Mouse (Mus musculus): ENCODE measurements at regions not wholly inside any gene's neighbourhood (a gene's known extent, or its start where the extent isn't known, plus 50 kb on each side); places are given as distances from the start of the nearest gene placed in this dataset.

DNA sequence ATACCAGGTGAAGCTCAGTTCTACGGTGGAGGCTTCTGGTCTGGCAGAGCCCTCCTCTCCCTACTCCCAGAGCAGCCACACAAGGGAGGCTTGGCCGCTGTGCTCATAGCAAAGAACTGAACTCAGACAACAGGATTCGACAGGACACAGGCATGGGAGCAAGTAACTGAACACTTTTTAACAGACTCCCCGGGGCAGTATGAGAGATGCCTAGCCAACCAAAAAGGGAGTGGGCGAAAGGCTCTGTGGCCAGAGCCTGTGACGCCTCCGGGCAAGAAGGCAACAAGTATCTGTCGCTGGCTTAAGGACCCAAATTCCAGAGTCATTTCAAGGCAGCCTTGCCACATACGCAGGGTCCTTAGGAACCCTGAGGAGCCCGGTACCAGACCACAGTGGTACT, 188.8 kb upstream of the Klf14 start:
- no peak for ATAC-seq (replicated peaks; ENCODE audit: extremely low read depth, insufficient read depth, low FRiP score)
- Histone ChIP-seq H3K4me1 (ENCODE audit: control insufficient read depth, insufficient read depth, low read length) (no peaks in the 10 kb centered on the region), H3K27ac (ENCODE audit: low read length) (no peak overlapping the region), H3K9ac (ENCODE audit: low read length) (no peak overlapping the region), H3K36me3 (ENCODE audit: control insufficient read depth, insufficient read depth) (no peaks in the 10 kb centered on the region), H3K4me2 (ENCODE audit: low read depth, low read length) (no peak overlapping the region), H3K4me3 (ENCODE audit: low read length) (no peak overlapping the region), H3K27me3 (ENCODE audit: control insufficient read depth, insufficient read depth, low read length) (no peaks in the 10 kb centered on the region), H3K9me3 (replicated peaks; ENCODE audit: control insufficient read depth, low read length) (no peaks in the 10 kb centered on the region)
- WGBS, result 74% methylated on average over 10 of the region's 10 CpGs

DNA sequence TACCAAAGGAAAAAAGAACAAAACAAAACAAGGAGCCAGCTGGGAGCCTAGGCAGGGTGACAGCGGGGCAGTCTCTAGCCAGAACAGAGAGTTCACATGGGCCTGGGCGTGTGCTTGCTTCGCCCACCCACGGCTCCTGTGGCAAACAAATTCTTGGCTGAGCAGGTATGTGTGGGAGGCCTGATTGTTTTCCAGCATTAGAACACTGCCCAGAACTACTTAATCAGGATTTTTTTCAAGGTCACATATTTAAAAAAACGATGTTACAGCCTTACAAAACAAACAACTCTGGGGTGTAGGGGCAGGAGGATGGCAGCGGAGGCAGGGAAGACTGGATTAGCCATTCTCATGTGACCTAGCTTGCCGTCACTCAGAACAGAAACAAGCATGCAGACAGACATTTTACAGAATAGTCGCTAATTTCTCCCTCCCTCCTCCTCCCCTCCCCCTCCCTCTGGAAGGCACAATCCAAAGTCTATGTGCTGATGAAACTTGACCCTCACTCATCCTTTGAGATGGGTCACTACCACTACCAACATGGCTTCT, 189.5 kb upstream of the Klf14 start:
- H3K4me1 ChIP-seq (ENCODE audit: control insufficient read depth, insufficient read depth, low read length), result no peaks in the 10 kb centered on the region
- H3K9ac ChIP-seq (ENCODE audit: low read length), result no peak overlapping the region
- no peak for ATAC-seq (replicated peaks; ENCODE audit: extremely low read depth, insufficient read depth, low FRiP score)
- WGBS, result 63% methylated on average over 8 of the region's 8 CpGs
- H3K27ac ChIP-seq (ENCODE audit: low read length), result no peak overlapping the region
- H3K9me3 ChIP-seq (replicated peaks; ENCODE audit: control insufficient read depth, low read length), result no peaks in the 10 kb centered on the region
- H3K4me2 ChIP-seq (ENCODE audit: low read depth, low read length), result no peak overlapping the region
- no peaks in the 10 kb centered on the region for H3K27me3 ChIP-seq (ENCODE audit: control insufficient read depth, insufficient read depth, low read length)
- H3K4me3 ChIP-seq (ENCODE audit: low read length), result no peak overlapping the region
- no peaks in the 10 kb centered on the region for H3K36me3 ChIP-seq (ENCODE audit: control insufficient read depth, insufficient read depth)

DNA sequence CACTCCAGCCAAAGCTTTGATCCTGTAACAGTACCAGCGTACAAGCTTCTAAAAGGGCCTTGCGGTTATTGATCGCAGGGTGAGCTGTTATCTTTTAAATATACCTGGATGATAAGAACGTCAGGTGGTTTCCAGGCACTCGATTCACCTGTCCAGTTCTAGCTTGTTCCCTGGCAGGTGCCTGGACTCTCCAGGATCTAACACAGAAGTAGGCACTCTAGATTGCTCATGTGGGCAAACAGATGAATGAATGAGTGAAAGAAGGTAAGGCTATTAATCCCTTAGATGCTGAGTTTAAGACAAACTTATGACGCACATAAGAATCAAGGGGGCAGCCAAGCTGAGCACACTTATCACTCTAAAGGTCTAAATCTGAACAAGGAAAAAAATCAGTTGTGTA, 190.3 kb upstream of the Klf14 start:
- no peak for ATAC-seq (replicated peaks; ENCODE audit: extremely low read depth, insufficient read depth, low FRiP score)
- no peaks in the 10 kb centered on the region for H3K36me3 ChIP-seq (ENCODE audit: control insufficient read depth, insufficient read depth)
- no peak overlapping the region for H3K9ac ChIP-seq (ENCODE audit: low read length)
- no peak overlapping the region for H3K27ac ChIP-seq (ENCODE audit: low read length)
- no peaks in the 10 kb centered on the region for H3K27me3 ChIP-seq (ENCODE audit: control insufficient read depth, insufficient read depth, low read length)
- no peak overlapping the region for H3K4me2 ChIP-seq (ENCODE audit: low read depth, low read length)
- H3K9me3 ChIP-seq (replicated peaks; ENCODE audit: control insufficient read depth, low read length), result no peaks in the 10 kb centered on the region
- no peak overlapping the region for H3K4me3 ChIP-seq (ENCODE audit: low read length)
- no peaks in the 10 kb centered on the region for H3K4me1 ChIP-seq (ENCODE audit: control insufficient read depth, insufficient read depth, low read length)
- 87% methylated on average over 6 of the region's 6 CpGs for WGBS

DNA sequence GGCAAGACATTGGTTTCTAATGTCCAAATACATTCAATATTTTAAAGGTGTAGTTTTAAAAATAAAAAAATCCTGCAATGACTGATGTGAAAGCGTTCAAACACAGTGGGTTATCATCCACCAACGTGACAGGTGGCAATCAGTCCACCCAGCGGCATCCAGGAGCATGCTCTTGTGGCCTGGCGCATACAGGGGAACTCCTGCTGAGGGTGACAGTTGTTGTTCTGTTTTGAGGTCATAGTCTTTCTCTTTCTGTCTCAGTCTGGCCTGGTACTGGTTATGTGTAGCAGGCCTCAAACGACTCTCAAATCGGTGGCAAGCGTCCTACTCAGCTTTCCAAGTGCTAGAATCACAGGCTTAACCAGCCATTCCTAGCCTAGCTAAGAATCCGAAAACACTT, 191.5 kb upstream of the Klf14 start:
- no peak overlapping the region for H3K4me2 ChIP-seq (ENCODE audit: low read depth, low read length)

DNA sequence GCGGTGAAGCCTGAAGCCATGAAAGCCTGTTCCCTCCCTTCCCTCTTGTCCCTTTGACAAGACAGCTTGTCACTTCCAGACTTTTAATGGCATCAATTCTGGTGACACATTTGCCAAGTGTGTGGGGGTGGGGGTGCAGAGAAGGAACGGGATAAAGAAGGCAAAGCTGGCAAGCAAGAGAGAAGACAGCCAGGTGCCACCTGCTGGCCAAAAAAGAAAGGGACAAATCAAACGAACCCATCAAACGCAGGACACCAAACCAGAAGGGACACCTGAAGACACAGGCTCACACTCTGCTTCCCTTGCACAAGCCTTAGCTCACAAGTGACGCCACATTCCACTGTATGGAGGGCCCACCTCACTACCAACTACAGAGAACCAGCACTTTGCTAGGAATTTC, 197.0 kb upstream of the Klf14 start:
- Histone ChIP-seq H3K27ac (ENCODE audit: low read length) (no peak overlapping the region), H3K4me1 (ENCODE audit: control insufficient read depth, insufficient read depth, low read length) (peaks cover 15% of the 10 kb centered on the region), H3K27me3 (ENCODE audit: control insufficient read depth, insufficient read depth, low read length) (no peaks in the 10 kb centered on the region), H3K4me3 (ENCODE audit: low read length) (no peak overlapping the region), H3K36me3 (ENCODE audit: control insufficient read depth, insufficient read depth) (no peaks in the 10 kb centered on the region), H3K4me2 (ENCODE audit: low read depth, low read length) (no peak overlapping the region), H3K9me3 (replicated peaks; ENCODE audit: control insufficient read depth, low read length) (no peaks in the 10 kb centered on the region), H3K9ac (ENCODE audit: low read length) (no peak overlapping the region)
- no peak for ATAC-seq (replicated peaks; ENCODE audit: extremely low read depth, insufficient read depth, low FRiP score)
- WGBS, result 23% methylated on average over 5 of the region's 5 CpGs

More for the DNA sequence above, 191.5 kb upstream of the Klf14 start:
- Histone ChIP-seq H3K9ac (ENCODE audit: low read length) (no peak overlapping the region), H3K27ac (ENCODE audit: low read length) (no peak overlapping the region), H3K4me3 (ENCODE audit: low read length) (no peak overlapping the region), H3K36me3 (ENCODE audit: control insufficient read depth, insufficient read depth) (no peaks in the 10 kb centered on the region), H3K9me3 (replicated peaks; ENCODE audit: control insufficient read depth, low read length) (no peaks in the 10 kb centered on the region), H3K4me1 (ENCODE audit: control insufficient read depth, insufficient read depth, low read length) (no peaks in the 10 kb centered on the region), H3K27me3 (ENCODE audit: control insufficient read depth, insufficient read depth, low read length) (no peaks in the 10 kb centered on the region)
- WGBS, result 92% methylated on average over 8 of the region's 8 CpGs
- ATAC-seq (replicated peaks; ENCODE audit: extremely low read depth, insufficient read depth, low FRiP score), result no peak

DNA sequence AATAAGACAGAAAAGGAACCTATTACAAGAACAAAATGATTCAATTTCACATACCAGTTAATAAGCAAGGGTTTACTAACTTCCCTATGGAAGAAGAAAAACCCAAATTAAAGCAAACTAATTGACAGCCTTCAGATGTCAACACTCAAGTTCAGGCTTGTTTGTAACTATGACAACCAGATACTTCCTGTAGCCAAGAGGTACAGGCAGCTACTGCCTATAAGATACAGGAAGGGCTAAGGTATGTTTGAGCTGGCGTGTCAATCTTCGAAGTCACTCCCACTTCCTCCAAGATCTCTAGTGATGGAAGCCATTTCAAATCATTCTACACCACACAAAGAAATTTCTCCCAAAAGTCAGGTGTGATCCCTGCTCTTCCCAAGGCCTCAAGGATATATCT, 198.1 kb upstream of the Klf14 start:
- Histone ChIP-seq H3K9me3 (replicated peaks; ENCODE audit: control insufficient read depth, low read length) (no peaks in the 10 kb centered on the region), H3K36me3 (ENCODE audit: control insufficient read depth, insufficient read depth) (no peaks in the 10 kb centered on the region), H3K27ac (ENCODE audit: low read length) (no peak overlapping the region), H3K4me2 (ENCODE audit: low read depth, low read length) (no peak overlapping the region), H3K4me3 (ENCODE audit: low read length) (no peak overlapping the region), H3K9ac (ENCODE audit: low read length) (no peak overlapping the region), H3K27me3 (ENCODE audit: control insufficient read depth, insufficient read depth, low read length) (no peaks in the 10 kb centered on the region), H3K4me1 (ENCODE audit: control insufficient read depth, insufficient read depth, low read length) (peaks cover 15% of the 10 kb centered on the region)
- WGBS, result 74% methylated on average over 2 of the region's 2 CpGs
- no peak for ATAC-seq (replicated peaks; ENCODE audit: extremely low read depth, insufficient read depth, low FRiP score)

DNA sequence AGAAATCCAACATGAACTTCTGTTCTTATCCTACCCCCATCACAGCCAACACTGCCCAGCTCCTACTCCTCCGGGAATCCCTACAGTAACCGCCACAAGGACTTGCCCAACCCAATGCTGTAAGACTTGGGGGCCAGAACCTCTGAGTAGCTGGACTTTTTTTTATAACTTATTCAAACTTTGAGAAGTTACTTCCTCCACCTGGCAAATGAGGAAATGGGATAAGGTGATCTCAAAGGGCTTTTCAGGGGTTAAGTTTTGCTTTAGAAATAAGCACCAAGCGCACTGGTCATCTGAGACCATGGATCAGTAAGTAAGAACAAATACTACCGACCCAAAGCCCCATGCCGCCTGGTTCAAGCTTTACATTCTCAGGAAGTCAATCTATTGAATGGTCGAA, 198.6 kb upstream of the Klf14 start:
- H3K27ac ChIP-seq (ENCODE audit: low read length), result no peak overlapping the region
- H3K36me3 ChIP-seq (ENCODE audit: control insufficient read depth, insufficient read depth), result no peaks in the 10 kb centered on the region

DNA sequence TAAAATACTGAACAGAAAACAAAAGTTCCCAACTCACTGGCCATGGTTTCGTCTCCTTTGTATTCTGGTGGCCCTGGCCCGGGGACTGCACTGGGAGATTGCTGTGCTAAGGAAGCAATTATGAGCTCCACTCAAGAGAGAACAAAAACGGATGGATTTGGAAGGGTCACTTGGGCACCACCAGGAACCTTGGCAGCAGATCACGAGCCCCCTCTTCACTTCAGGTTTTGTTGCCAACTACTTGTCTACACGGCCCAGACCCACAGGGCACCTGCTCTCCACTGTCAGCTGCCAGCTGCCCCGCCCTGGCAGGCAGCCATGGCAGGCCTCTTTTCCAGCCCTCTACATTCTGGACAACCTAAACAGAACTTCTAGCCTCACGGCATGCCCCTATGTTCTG, 199.8 kb upstream of the Klf14 start:
- Histone ChIP-seq H3K9me3 (replicated peaks; ENCODE audit: control insufficient read depth, low read length) (no peaks in the 10 kb centered on the region), H3K4me1 (ENCODE audit: control insufficient read depth, insufficient read depth, low read length) (peaks cover 15% of the 10 kb centered on the region), H3K4me2 (ENCODE audit: low read depth, low read length) (peak overlapping the region; percentile 24; the same call in 1 of the 2 replicates), H3K27me3 (ENCODE audit: control insufficient read depth, insufficient read depth, low read length) (no peaks in the 10 kb centered on the region), H3K36me3 (ENCODE audit: control insufficient read depth, insufficient read depth) (no peaks in the 10 kb centered on the region), H3K27ac (ENCODE audit: low read length) (peak overlapping the region; percentile 63), H3K4me3 (ENCODE audit: low read length) (no peak overlapping the region), H3K9ac (ENCODE audit: low read length) (no peak overlapping the region)
- ATAC-seq (replicated peaks; ENCODE audit: extremely low read depth, insufficient read depth, low FRiP score), result peak; percentile 88
- 44% methylated on average over 7 of the region's 7 CpGs for WGBS

More for the DNA sequence above, 198.6 kb upstream of the Klf14 start:
- Histone ChIP-seq H3K4me2 (ENCODE audit: low read depth, low read length) (no peak overlapping the region), H3K4me3 (ENCODE audit: low read length) (no peak overlapping the region), H3K4me1 (ENCODE audit: control insufficient read depth, insufficient read depth, low read length) (peaks cover 15% of the 10 kb centered on the region), H3K9ac (ENCODE audit: low read length) (no peak overlapping the region), H3K9me3 (replicated peaks; ENCODE audit: control insufficient read depth, low read length) (no peaks in the 10 kb centered on the region), H3K27me3 (ENCODE audit: control insufficient read depth, insufficient read depth, low read length) (no peaks in the 10 kb centered on the region)
- WGBS, result 85% methylated on average over 6 of the region's 6 CpGs
- ATAC-seq (replicated peaks; ENCODE audit: extremely low read depth, insufficient read depth, low FRiP score), result no peak

DNA sequence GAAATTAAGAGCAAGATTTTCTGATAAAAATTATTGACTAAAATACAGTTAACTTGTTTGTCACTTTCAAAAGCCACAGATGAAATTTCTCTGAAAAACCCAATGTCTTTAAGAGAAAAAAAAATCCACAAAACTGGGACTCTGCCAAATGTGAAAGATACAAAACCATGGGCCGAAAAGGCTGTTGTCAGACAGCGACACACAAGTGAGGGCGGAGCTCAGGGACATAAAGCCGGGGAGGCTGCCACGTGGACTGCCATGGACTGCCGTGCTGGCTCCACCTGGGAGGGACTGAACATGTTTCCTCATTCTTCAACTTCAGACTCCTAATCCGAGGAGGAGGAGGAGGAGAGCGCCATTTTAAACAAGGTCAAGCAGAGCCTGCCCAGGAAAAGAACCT, 200.4 kb upstream of the Klf14 start:
- Histone ChIP-seq H3K4me3 (ENCODE audit: low read length) (no peak overlapping the region), H3K27ac (ENCODE audit: low read length) (no peak overlapping the region), H3K9me3 (replicated peaks; ENCODE audit: control insufficient read depth, low read length) (no peaks in the 10 kb centered on the region), H3K27me3 (ENCODE audit: control insufficient read depth, insufficient read depth, low read length) (no peaks in the 10 kb centered on the region), H3K4me2 (ENCODE audit: low read depth, low read length) (peak overlapping the region; percentile 28; the same call in 1 of the 2 replicates), H3K4me1 (ENCODE audit: control insufficient read depth, insufficient read depth, low read length) (peaks cover 15% of the 10 kb centered on the region), H3K9ac (ENCODE audit: low read length) (0 out of 2 replicates have a peak overlapping the region, but pooled peaks have one; percentile 8), H3K36me3 (ENCODE audit: control insufficient read depth, insufficient read depth) (no peaks in the 10 kb centered on the region)
- ATAC-seq (replicated peaks; ENCODE audit: extremely low read depth, insufficient read depth, low FRiP score), result no peak
- 44% methylated on average over 8 of the region's 8 CpGs for WGBS

All from heart, embryonic 16.5 days (tissue).